Mouse (Mus musculus): ENCODE measurements at regions not wholly inside any gene's neighbourhood (a gene's known extent, or its start where the extent isn't known, plus 50 kb on each side); places are given as distances from the start of the nearest gene placed in this dataset.

DNA sequence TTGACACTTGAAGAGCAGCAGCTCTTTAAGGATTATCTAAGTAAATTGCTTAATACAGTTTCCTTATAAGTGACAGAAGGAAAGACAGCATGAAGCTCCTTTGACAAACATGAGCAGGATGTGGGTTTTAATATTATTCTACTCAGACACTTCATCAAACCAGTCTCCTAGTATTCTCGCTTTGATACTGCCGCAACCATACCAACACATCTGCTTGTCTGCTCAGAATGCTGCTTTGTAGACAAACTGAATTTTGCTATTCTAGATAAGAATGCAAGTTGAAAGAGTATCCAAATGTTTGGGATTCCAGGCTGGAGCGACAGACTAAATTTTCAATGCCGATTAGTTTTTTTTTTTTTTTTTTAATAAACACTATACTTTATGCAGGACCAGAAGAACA is 105.7 kb upstream of the Robo2 start:
- no peak overlapping the region for H3K9ac ChIP-seq (ENCODE audit: low read depth, low read length)
- no peak overlapping the region for H3K27ac ChIP-seq (ENCODE audit: low read depth, low read length)
- no peaks in the 10 kb centered on the region for H3K27me3 ChIP-seq (replicated peaks; ENCODE audit: control insufficient read depth, insufficient read depth, low read length)
- H3K4me3 ChIP-seq (ENCODE audit: low read length) = no peak overlapping the region
- WGBS = 92% methylated on average over 4 of the region's 4 CpGs
- no peaks in the 10 kb centered on the region for H3K4me1 ChIP-seq (ENCODE audit: control insufficient read depth, insufficient read depth, low read depth, low read length)
- no peaks in the 10 kb centered on the region for H3K36me3 ChIP-seq (ENCODE audit: control insufficient read depth, insufficient read depth, low read length)
- no peak for ATAC-seq
- no peaks in the 10 kb centered on the region for H3K9me3 ChIP-seq (ENCODE audit: control insufficient read depth, low read length)
- no peak overlapping the region for H3K4me2 ChIP-seq (ENCODE audit: low read length)

DNA sequence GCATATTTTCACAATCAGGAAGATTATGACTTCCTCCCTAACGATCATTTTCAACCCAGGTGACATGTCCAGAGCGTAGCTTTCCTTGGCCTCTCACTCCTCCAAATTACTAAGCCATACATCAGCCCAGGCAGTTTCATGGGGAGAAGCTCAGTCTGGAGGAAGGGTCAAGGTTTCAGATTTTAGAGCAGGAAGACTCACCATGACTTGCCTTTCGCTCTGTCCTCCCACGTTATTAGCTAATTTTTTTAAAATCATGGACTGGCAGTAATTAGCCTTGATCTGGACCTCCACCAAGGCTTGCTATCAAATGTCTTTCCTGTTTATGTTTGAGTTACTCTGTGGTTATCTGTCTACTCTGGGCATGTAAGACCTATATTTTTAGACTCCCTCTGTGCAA is 102.9 kb upstream of the Robo2 start:
- ATAC-seq = no peak
- Histone ChIP-seq H3K9ac (ENCODE audit: low read depth, low read length) (no peak overlapping the region), H3K27ac (ENCODE audit: low read depth, low read length) (no peak overlapping the region)

DNA sequence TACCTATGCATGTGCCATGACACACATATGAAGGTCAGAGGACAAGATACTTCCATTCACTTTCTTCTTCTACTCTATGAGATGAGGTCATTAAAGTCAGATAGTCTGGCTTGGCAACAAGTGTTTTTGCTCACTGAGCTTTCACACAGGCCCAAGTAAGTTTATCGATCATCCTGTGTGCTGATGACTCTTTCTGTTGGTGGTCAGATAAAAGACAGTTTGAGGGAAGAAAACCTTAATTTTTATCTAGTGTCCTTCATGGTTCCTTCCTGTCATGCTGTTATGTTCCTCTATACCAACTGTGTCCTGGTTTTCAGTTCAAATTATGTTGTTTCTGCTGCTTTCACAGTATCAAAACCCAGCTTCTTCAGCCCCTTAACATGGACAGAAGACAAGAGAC is 98.8 kb upstream of the Robo2 start:
- WGBS = 82% methylated on average over 1 of the region's 1 CpGs

More for the DNA sequence above, 102.9 kb upstream of the Robo2 start:
- Histone ChIP-seq H3K9me3 (ENCODE audit: control insufficient read depth, low read length) (no peaks in the 10 kb centered on the region), H3K4me3 (ENCODE audit: low read length) (no peak overlapping the region), H3K4me1 (ENCODE audit: control insufficient read depth, insufficient read depth, low read depth, low read length) (no peaks in the 10 kb centered on the region), H3K4me2 (ENCODE audit: low read length) (no peak overlapping the region), H3K36me3 (ENCODE audit: control insufficient read depth, insufficient read depth, low read length) (no peaks in the 10 kb centered on the region), H3K27me3 (replicated peaks; ENCODE audit: control insufficient read depth, insufficient read depth, low read length) (no peaks in the 10 kb centered on the region)
- 89% methylated on average over 4 of the region's 4 CpGs for WGBS

DNA sequence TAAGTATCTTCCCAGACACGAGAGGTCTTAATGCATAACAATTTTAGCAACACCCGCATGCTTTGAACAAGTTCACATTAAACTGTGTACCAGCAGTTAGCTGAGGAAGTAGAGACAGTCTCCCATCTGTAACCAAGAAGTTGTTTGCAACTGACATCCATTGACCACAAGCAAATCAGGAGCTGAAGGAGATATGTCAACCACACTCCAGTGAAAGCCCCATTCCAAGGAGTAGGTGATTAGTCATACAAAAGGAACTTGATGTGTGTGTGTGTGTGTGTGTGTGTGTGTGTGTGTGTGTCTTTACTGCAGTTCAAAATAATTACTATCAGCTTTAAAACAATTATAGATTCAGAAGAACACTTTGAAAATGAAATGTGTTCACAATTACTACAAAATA is 97.9 kb upstream of the Robo2 start:
- Histone ChIP-seq H3K9me3 (ENCODE audit: control insufficient read depth, low read length) (no peaks in the 10 kb centered on the region), H3K4me2 (ENCODE audit: low read length) (no peak overlapping the region), H3K4me1 (ENCODE audit: control insufficient read depth, insufficient read depth, low read depth, low read length) (no peaks in the 10 kb centered on the region), H3K27me3 (replicated peaks; ENCODE audit: control insufficient read depth, insufficient read depth, low read length) (no peaks in the 10 kb centered on the region), H3K36me3 (ENCODE audit: control insufficient read depth, insufficient read depth, low read length) (no peaks in the 10 kb centered on the region), H3K4me3 (ENCODE audit: low read length) (no peak overlapping the region), H3K9ac (ENCODE audit: low read depth, low read length) (no peak overlapping the region), H3K27ac (ENCODE audit: low read depth, low read length) (no peak overlapping the region)
- ATAC-seq = no peak
- 95% methylated on average over 2 of the region's 2 CpGs for WGBS

More for the DNA sequence above, 98.8 kb upstream of the Robo2 start:
- Histone ChIP-seq H3K4me2 (ENCODE audit: low read length) (no peak overlapping the region), H3K27me3 (replicated peaks; ENCODE audit: control insufficient read depth, insufficient read depth, low read length) (no peaks in the 10 kb centered on the region), H3K4me1 (ENCODE audit: control insufficient read depth, insufficient read depth, low read depth, low read length) (no peaks in the 10 kb centered on the region), H3K27ac (ENCODE audit: low read depth, low read length) (no peak overlapping the region), H3K4me3 (ENCODE audit: low read length) (no peak overlapping the region), H3K36me3 (ENCODE audit: control insufficient read depth, insufficient read depth, low read length) (no peaks in the 10 kb centered on the region), H3K9me3 (ENCODE audit: control insufficient read depth, low read length) (no peaks in the 10 kb centered on the region), H3K9ac (ENCODE audit: low read depth, low read length) (no peak overlapping the region)
- ATAC-seq = no peak

DNA sequence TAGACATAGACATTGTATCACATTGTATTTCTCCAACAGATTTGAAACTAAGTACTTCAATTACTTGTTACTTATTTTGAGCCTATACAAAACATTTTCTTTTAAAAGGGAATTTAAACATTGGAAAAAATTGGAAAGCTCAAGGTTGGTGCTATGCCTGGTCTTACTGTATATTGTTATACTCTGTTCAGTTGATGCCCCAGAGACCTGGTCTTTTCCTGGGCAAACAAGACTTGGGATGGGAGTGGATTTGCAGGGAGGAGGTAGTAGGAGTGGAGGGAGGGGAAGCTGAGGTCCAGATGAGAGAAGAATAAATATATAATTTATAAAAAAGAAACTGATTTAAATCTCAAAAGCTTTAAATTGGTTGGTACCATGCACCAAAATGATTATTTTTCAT is 95.1 kb upstream of the Robo2 start:
- Histone ChIP-seq H3K9ac (ENCODE audit: low read depth, low read length) (no peak overlapping the region), H3K27me3 (replicated peaks; ENCODE audit: control insufficient read depth, insufficient read depth, low read length) (no peaks in the 10 kb centered on the region), H3K27ac (ENCODE audit: low read depth, low read length) (no peak overlapping the region), H3K4me2 (ENCODE audit: low read length) (no peak overlapping the region), H3K36me3 (ENCODE audit: control insufficient read depth, insufficient read depth, low read length) (no peaks in the 10 kb centered on the region), H3K4me3 (ENCODE audit: low read length) (no peak overlapping the region), H3K9me3 (ENCODE audit: control insufficient read depth, low read length) (no peaks in the 10 kb centered on the region), H3K4me1 (ENCODE audit: control insufficient read depth, insufficient read depth, low read depth, low read length) (no peaks in the 10 kb centered on the region)
- ATAC-seq = no peak

DNA sequence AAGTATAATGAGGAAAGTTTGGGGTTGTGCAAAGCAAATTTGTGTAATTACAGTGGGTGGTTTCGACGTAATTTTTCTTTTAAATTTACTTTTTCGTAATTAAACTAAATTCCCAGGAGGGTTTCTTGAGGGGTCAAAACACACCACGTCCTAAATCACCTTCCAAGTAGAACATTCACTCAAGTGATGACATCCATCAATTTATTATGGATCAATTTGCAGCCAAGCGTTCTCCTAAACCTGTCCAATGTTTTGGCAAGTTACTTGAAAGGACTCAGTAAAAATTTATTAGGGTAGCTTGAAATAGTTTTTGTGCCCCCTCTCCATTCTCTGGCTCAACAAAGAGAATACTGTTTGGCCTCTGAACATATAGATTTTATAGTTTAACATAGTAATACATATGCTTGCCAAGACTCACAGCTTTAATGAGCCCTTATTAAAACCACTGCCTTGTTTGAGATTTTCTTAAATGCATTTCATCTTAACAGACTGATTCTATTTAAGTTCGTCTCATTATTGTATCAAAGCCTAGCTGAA is 94.6 kb upstream of the Robo2 start:
- WGBS = 79% methylated on average over 6 of the region's 6 CpGs
- no peak overlapping the region for H3K27ac ChIP-seq (ENCODE audit: low read depth, low read length)
- H3K9me3 ChIP-seq (ENCODE audit: control insufficient read depth, low read length) = no peaks in the 10 kb centered on the region
- no peak overlapping the region for H3K4me2 ChIP-seq (ENCODE audit: low read length)
- no peaks in the 10 kb centered on the region for H3K4me1 ChIP-seq (ENCODE audit: control insufficient read depth, insufficient read depth, low read depth, low read length)
- no peak for ATAC-seq
- H3K9ac ChIP-seq (ENCODE audit: low read depth, low read length) = no peak overlapping the region
- no peak overlapping the region for H3K4me3 ChIP-seq (ENCODE audit: low read length)
- H3K36me3 ChIP-seq (ENCODE audit: control insufficient read depth, insufficient read depth, low read length) = no peaks in the 10 kb centered on the region
- no peaks in the 10 kb centered on the region for H3K27me3 ChIP-seq (replicated peaks; ENCODE audit: control insufficient read depth, insufficient read depth, low read length)

DNA sequence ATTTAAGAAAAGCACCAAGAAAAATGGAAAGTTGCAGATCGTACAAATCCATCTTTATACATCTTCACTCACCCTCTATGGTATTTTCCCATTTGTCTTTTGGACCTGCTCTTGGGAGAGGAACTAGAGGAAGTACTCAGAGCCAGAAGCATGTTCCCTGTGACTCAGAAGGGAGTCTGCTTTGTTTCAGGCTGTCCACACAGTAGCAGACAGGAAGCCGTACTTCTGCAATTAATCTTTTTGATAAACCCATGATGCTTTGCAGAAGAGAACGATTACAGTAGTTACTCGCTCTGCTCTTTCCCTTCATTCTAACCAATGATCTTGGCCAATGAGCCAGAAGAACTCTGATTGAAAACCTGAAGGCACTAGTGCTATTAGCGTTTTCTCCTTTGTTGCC is 92.8 kb upstream of the Robo2 start:
- no peak overlapping the region for H3K9ac ChIP-seq (ENCODE audit: low read depth, low read length)

DNA sequence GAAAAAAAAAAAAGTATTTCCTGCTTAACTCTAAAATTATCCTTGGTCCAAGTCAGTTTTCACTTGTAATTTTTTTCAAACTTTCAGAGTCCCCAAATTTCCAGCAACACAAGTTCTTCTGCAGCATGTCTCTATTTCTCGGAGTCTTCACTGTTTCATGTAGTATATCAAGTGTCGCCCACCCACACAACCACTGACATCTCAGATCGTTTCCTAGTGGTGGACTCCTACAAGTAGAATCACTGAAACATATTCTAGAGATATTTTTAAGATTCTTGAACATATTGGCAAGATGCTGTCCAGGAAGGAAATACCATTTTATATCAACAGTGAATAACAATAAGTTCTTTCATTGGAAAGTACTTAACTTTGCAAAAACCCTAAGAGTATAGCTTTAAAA is 89.1 kb upstream of the Robo2 start:
- no peaks in the 10 kb centered on the region for H3K4me1 ChIP-seq (ENCODE audit: control insufficient read depth, insufficient read depth, low read depth, low read length)
- no peaks in the 10 kb centered on the region for H3K9me3 ChIP-seq (ENCODE audit: control insufficient read depth, low read length)
- no peak overlapping the region for H3K4me2 ChIP-seq (ENCODE audit: low read length)
- H3K27ac ChIP-seq (ENCODE audit: low read depth, low read length) = no peak overlapping the region
- ATAC-seq = no peak
- H3K36me3 ChIP-seq (ENCODE audit: control insufficient read depth, insufficient read depth, low read length) = no peaks in the 10 kb centered on the region
- H3K9ac ChIP-seq (ENCODE audit: low read depth, low read length) = no peak overlapping the region
- WGBS = 87% methylated on average over 3 of the region's 3 CpGs
- no peak overlapping the region for H3K4me3 ChIP-seq (ENCODE audit: low read length)
- H3K27me3 ChIP-seq (replicated peaks; ENCODE audit: control insufficient read depth, insufficient read depth, low read length) = no peaks in the 10 kb centered on the region

More for the DNA sequence above, 92.8 kb upstream of the Robo2 start:
- no peaks in the 10 kb centered on the region for H3K9me3 ChIP-seq (ENCODE audit: control insufficient read depth, low read length)
- 82% methylated on average over 5 of the region's 5 CpGs for WGBS
- H3K36me3 ChIP-seq (ENCODE audit: control insufficient read depth, insufficient read depth, low read length) = no peaks in the 10 kb centered on the region
- no peak for ATAC-seq
- no peaks in the 10 kb centered on the region for H3K4me1 ChIP-seq (ENCODE audit: control insufficient read depth, insufficient read depth, low read depth, low read length)
- H3K27me3 ChIP-seq (replicated peaks; ENCODE audit: control insufficient read depth, insufficient read depth, low read length) = no peaks in the 10 kb centered on the region
- no peak overlapping the region for H3K4me3 ChIP-seq (ENCODE audit: low read length)
- H3K27ac ChIP-seq (ENCODE audit: low read depth, low read length) = no peak overlapping the region
- H3K4me2 ChIP-seq (ENCODE audit: low read length) = no peak overlapping the region

DNA sequence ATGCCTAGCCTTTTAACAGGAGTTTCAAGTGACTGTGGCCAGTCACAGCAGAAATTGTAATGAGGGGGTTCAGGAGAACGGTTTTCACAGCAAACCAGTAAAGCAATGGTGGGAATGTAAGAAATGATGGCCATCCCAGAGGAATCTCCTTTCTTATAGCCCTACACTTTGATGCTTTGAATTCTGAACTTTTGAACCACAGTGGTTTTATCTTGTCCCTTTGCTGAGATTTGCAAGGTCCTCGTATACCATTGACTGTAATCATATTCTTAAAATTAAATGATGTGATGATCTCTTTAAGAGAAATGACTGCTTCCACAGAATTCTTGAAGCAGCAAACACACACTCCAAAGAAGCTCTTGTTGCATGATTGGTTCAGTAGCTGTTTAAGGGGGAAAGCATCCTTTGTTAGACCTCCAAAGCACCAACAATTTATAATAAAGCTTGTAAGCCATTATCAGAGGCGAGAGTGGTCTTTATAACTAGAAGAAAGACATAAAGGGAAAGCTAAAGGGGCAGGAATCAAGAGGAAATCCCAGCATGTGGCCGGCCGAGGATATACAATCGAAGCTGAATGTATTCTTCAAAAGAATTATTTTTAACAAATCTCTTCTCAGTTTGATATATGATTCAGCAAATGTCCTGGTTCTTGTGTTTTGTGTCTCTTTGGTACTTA is 56.3 kb upstream of the Robo2 start:
- Histone ChIP-seq H3K36me3 (ENCODE audit: control insufficient read depth, insufficient read depth, low read length) (no peaks in the 10 kb centered on the region), H3K27me3 (replicated peaks; ENCODE audit: control insufficient read depth, insufficient read depth, low read length) (no peaks in the 10 kb centered on the region), H3K9me3 (ENCODE audit: control insufficient read depth, low read length) (no peaks in the 10 kb centered on the region), H3K9ac (ENCODE audit: low read depth, low read length) (no peak overlapping the region), H3K4me2 (ENCODE audit: low read length) (no peak overlapping the region), H3K4me3 (ENCODE audit: low read length) (no peak overlapping the region), H3K4me1 (ENCODE audit: control insufficient read depth, insufficient read depth, low read depth, low read length) (no peaks in the 10 kb centered on the region), H3K27ac (ENCODE audit: low read depth, low read length) (no peak overlapping the region)
- 34% methylated on average over 6 of the region's 6 CpGs for WGBS
- ATAC-seq = no peak

Measured in hindbrain, embryonic 16.5 days (tissue).